Mouse (Mus musculus): ENCODE results near the gene 4430402I18Rik. TPM values are rescaled to one million over a fixed set of nuclear protein-coding genes. Genes with fewer than 3 reads are reported as not detected.

The 4430402I18Rik gene
- polyA plus RNA-seq, 1 experiment from 2014 or later = 0.63 TPM

GRCm38 (mm10) chr19:28969231-28969630, 1.6 kb upstream of the 4430402I18Rik start:
- CTCF ChIA-PET = interaction anchor here (1.8 kb wide), 1 partner anchor 13 kb away, joined by 5 read pairs; no protein-coding TSS in a partner anchor

GRCm38 (mm10) chr19:28968178-28968577, 578 bp upstream of the 4430402I18Rik start:
- no peak for TF ChIP-seq CTCF (IDR thresholded peaks at IDR 0.05)
- in situ Hi-C loops (cut with MboI; ENCODE audit: low pct_unique_long_range_greater_than_20kb) = loop anchor here (5.0 to 10.0 kb wide), 2 partner anchors 191 to 527 kb away; no protein-coding TSS in a partner anchor
- no peak for DNase-seq (ENCODE audit: low read depth, low spot score)
- CTCF ChIA-PET = interaction anchor here (1.8 kb wide), 1 partner anchor 14 kb away, joined by 5 read pairs; no protein-coding TSS in a partner anchor
- H3K27me3 ChIP-seq = no peaks in the 10 kb centered on the region
- ATAC-seq = no peak
- POLR2A ChIA-PET = no interaction called here

More at GRCm38 (mm10) chr19:28969231-28969630, 1.6 kb upstream of the 4430402I18Rik start:
- POLR2A ChIA-PET = no interaction called here
- no peak for TF ChIP-seq CTCF (IDR thresholded peaks at IDR 0.05)
- in situ Hi-C loops (cut with MboI; ENCODE audit: low pct_unique_long_range_greater_than_20kb) = loop anchor here (5.0 to 10.0 kb wide), 2 partner anchors 192 to 526 kb away; no protein-coding TSS in a partner anchor
- H3K27me3 ChIP-seq = no peaks in the 10 kb centered on the region
- ATAC-seq (no peak), DNase-seq (ENCODE audit: low read depth, low spot score) (no peak)

- POLR2A ChIA-PET = interaction anchor here (0.6 to 1.3 kb wide), 3 partner anchors 9 to 794 kb away, joined by 3 to 4 read pairs (median 3); no protein-coding TSS in a partner anchor
- CTCF ChIA-PET = interaction anchor here (1.0 to 1.1 kb wide), 2 partner anchors 16 to 23 kb away, joined by 3 read pairs; no protein-coding TSS in a partner anchor
- DNase-seq (ENCODE audit: low read depth, low spot score) (no peak), ATAC-seq (no peak)
- peaks cover 27% of the 10 kb centered on the region for H3K27me3 ChIP-seq
- in situ Hi-C loops (cut with MboI; ENCODE audit: low pct_unique_long_range_greater_than_20kb) = loop anchor here (10.0 kb wide), 1 partner anchor 530 kb away; no protein-coding TSS in a partner anchor
- no peak for TF ChIP-seq CTCF (IDR thresholded peaks at IDR 0.05)
These were observed 3.1 kb downstream of the 4430402I18Rik start for GRCm38 (mm10) chr19:28964552-28964903.

GRCm38 (mm10) chr19:28963842-28964551, 3.6 kb downstream of the 4430402I18Rik start, which contains the start of gene Plpp6:
Gene Plpp6, plus strand, starts transcription at chr19:28963953.
- peak; percentile 88 for ATAC-seq
- H3K27me3 ChIP-seq = peaks cover 33% of the 10 kb centered on the region
- TF ChIP-seq CTCF (IDR thresholded peaks at IDR 0.05) = peak; percentile 61
- POLR2A ChIA-PET = interaction anchor here (0.7 to 1.3 kb wide), 3 partner anchors 26 to 126 kb away, joined by 3 to 4 read pairs (median 4); no protein-coding TSS in a partner anchor
- CTCF ChIA-PET = interaction anchor here (1.0 to 1.7 kb wide), 3 partner anchors 16 to 392 kb away, joined by 3 to 4 read pairs (median 3); no protein-coding TSS in a partner anchor
- in situ Hi-C loops (cut with MboI; ENCODE audit: low pct_unique_long_range_greater_than_20kb) = loop anchor here (10.0 kb wide), 1 partner anchor 531 kb away; no protein-coding TSS in a partner anchor
- DNase-seq (ENCODE audit: low read depth, low spot score) = no peak

GRCm38 (mm10) chr19:28963513-28963841, 4.1 kb downstream of the 4430402I18Rik start:
- peaks cover 34% of the 10 kb centered on the region for H3K27me3 ChIP-seq
- CTCF ChIA-PET = interaction anchor here (1.1 to 1.7 kb wide), 2 partner anchors 15 to 393 kb away, joined by 3 to 4 read pairs; no protein-coding TSS in a partner anchor
- in situ Hi-C loops (cut with MboI; ENCODE audit: low pct_unique_long_range_greater_than_20kb) = loop anchor here (10.0 kb wide), 1 partner anchor 531 kb away; no protein-coding TSS in a partner anchor
- POLR2A ChIA-PET = interaction anchor here (0.7 to 1.3 kb wide), 4 partner anchors 26 to 171 kb away, joined by 3 to 4 read pairs (median 4); no protein-coding TSS in a partner anchor
- DNase-seq (ENCODE audit: low read depth, low spot score) = no peak
- TF ChIP-seq CTCF (IDR thresholded peaks at IDR 0.05) = no peak
- ATAC-seq = no peak

GRCm38 (mm10) chr19:28963113-28963512, 4.5 kb downstream of the 4430402I18Rik start:
- ATAC-seq = no peak
- in situ Hi-C loops (cut with MboI; ENCODE audit: low pct_unique_long_range_greater_than_20kb) = loop anchor here (10.0 kb wide), 1 partner anchor 532 kb away; no protein-coding TSS in a partner anchor
- no peak for DNase-seq (ENCODE audit: low read depth, low spot score)
- H3K27me3 ChIP-seq = peaks cover 34% of the 10 kb centered on the region
- POLR2A ChIA-PET = interaction anchor here (0.7 kb wide), 3 partner anchors 27 to 171 kb away, joined by 3 to 4 read pairs (median 3); no protein-coding TSS in a partner anchor
- TF ChIP-seq CTCF (IDR thresholded peaks at IDR 0.05) = no peak
- CTCF ChIA-PET = interaction anchor here (1.7 kb wide), 1 partner anchor 393 kb away, joined by 4 read pairs; no protein-coding TSS in a partner anchor

GRCm38 (mm10) chr19:28951251-28951650, 16.3 kb downstream of the 4430402I18Rik start:
- TF ChIP-seq CTCF (IDR thresholded peaks at IDR 0.05) = no peak
- ChIA-PET CTCF (interaction anchor here (1.4 kb wide), 1 partner anchor 9 kb away, joined by 6 read pairs; no protein-coding TSS in a partner anchor), POLR2A (no interaction called here)
- in situ Hi-C loops (cut with MboI; ENCODE audit: low pct_unique_long_range_greater_than_20kb) = no loop called here
- no peak for ATAC-seq
- no peak for DNase-seq (ENCODE audit: low read depth, low spot score)
- H3K27me3 ChIP-seq = peaks cover 82% of the 10 kb centered on the region

GRCm38 (mm10) chr19:28947311-28947710, 20.3 kb downstream of the 4430402I18Rik start:
- H3K27me3 ChIP-seq = peaks cover 73% of the 10 kb centered on the region
- DNase-seq (ENCODE audit: low read depth, low spot score) = no peak
- in situ Hi-C loops (cut with MboI; ENCODE audit: low pct_unique_long_range_greater_than_20kb) = no loop called here
- CTCF ChIA-PET = no interaction called here
- ATAC-seq = no peak
- POLR2A ChIA-PET = no interaction called here
- no peak for TF ChIP-seq CTCF (IDR thresholded peaks at IDR 0.05)

- CTCF ChIA-PET = no interaction called here
- no peak for TF ChIP-seq CTCF (IDR thresholded peaks at IDR 0.05)
These were observed 20.8 kb downstream of the 4430402I18Rik start for GRCm38 (mm10) chr19:28946782-28947181.

GRCm38 (mm10) chr19:28941271-28941670, 26.3 kb downstream of the 4430402I18Rik start:
- ChIA-PET POLR2A (no interaction called here), CTCF (no interaction called here)
- peaks cover 72% of the 10 kb centered on the region for H3K27me3 ChIP-seq

More at GRCm38 (mm10) chr19:28946782-28947181, 20.8 kb downstream of the 4430402I18Rik start:
- POLR2A ChIA-PET = interaction anchor here (0.7 kb wide), 1 partner anchor 48 kb away, joined by 3 read pairs; no protein-coding TSS in a partner anchor
- in situ Hi-C loops (cut with MboI; ENCODE audit: low pct_unique_long_range_greater_than_20kb) = no loop called here
- H3K27me3 ChIP-seq = peaks cover 75% of the 10 kb centered on the region
- ATAC-seq (no peak), DNase-seq (ENCODE audit: low read depth, low spot score) (no peak)

More at GRCm38 (mm10) chr19:28941271-28941670, 26.3 kb downstream of the 4430402I18Rik start:
- in situ Hi-C loops (cut with MboI; ENCODE audit: low pct_unique_long_range_greater_than_20kb) = no loop called here
- DNase-seq (ENCODE audit: low read depth, low spot score) (no peak), ATAC-seq (no peak)
- no peak for TF ChIP-seq CTCF (IDR thresholded peaks at IDR 0.05)

All from Patski (cell line).